Mouse (Mus musculus): ENCODE measurements around the gene Pltp. TPM values are rescaled to one million over a fixed set of nuclear protein-coding genes. Genes with fewer than 3 reads are reported as not detected.

Gene Pltp
- polyA plus RNA-seq, 1 experiment from 2014 or later, result 16.2 TPM

DNA sequence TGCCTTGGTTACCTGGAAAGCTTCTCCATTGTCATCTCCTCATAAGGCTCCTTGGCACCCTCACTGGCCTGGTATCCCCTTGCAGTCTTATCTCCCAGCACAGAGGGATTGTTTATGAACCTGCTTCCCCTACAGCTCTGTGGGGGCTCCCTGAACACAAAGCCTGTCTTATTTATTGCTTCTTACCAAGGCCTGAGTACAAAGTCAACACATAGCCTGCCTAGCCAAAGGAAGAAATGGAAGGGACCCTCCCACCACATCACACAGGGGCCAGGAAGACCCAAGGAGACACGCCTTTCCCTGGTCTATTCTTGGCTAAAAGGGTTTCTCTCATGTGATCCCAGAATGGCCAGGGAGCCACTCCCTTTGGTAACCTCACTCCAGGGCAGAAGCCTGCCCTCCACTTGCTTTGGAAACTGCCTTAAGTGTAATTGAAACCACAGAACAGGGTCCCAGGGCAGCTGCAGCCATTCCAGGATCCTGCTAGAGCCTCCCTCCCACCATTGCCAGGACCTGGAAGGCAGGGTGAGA lies 16.8 kb upstream of the Pltp start:
- H3K9ac ChIP-seq (ENCODE audit: low read depth, low read length), result no peak overlapping the region
- peaks cover 3% of the 10 kb centered on the region; the same call in 1 of the 2 replicates for H3K4me1 ChIP-seq (replicated peaks; ENCODE audit: control insufficient read depth, insufficient read depth, low read length)
- H3K4me3 ChIP-seq (ENCODE audit: low read depth, low read length), result no peak overlapping the region
- 21% methylated on average over 1 of the region's 1 CpGs for WGBS
- no peaks in the 10 kb centered on the region for H3K27me3 ChIP-seq (replicated peaks; ENCODE audit: control insufficient read depth, insufficient read depth, low read length)
- H3K4me2 ChIP-seq (replicated peaks; ENCODE audit: low read depth), result no peak overlapping the region
- no peak for ATAC-seq
- H3K27ac ChIP-seq (ENCODE audit: low read depth, low read length), result peak overlapping the region; percentile 46
- H3K36me3 ChIP-seq (ENCODE audit: control insufficient read depth, insufficient read depth), result no peaks in the 10 kb centered on the region; the same call in 1 of the 2 replicates
- no peaks in the 10 kb centered on the region for H3K9me3 ChIP-seq (ENCODE audit: control insufficient read depth)
- TF ChIP-seq CTCF (IDR thresholded peaks at IDR 0.05; ENCODE audit: low read depth), result no peak

GRCm38 (mm10) chr2:164873621-164874020 lies 16.1 kb upstream of the Pltp start:
- no peak for TF ChIP-seq CTCF (IDR thresholded peaks at IDR 0.05; ENCODE audit: low read depth)
- Histone ChIP-seq H3K4me3 (ENCODE audit: low read depth, low read length) (no peak overlapping the region), H3K36me3 (ENCODE audit: control insufficient read depth, insufficient read depth) (no peaks in the 10 kb centered on the region; the same call in 1 of the 2 replicates), H3K9ac (ENCODE audit: low read depth, low read length) (no peak overlapping the region), H3K9me3 (ENCODE audit: control insufficient read depth) (no peaks in the 10 kb centered on the region), H3K27ac (ENCODE audit: low read depth, low read length) (peak overlapping the region; percentile 46; the same call in 1 of the 2 replicates), H3K4me2 (replicated peaks; ENCODE audit: low read depth) (no peak overlapping the region), H3K4me1 (replicated peaks; ENCODE audit: control insufficient read depth, insufficient read depth, low read length) (peaks cover 3% of the 10 kb centered on the region; the same call in 1 of the 2 replicates), H3K27me3 (replicated peaks; ENCODE audit: control insufficient read depth, insufficient read depth, low read length) (no peaks in the 10 kb centered on the region)
- no peak for ATAC-seq
- 44% methylated on average over 3 of the region's 3 CpGs for WGBS

DNA sequence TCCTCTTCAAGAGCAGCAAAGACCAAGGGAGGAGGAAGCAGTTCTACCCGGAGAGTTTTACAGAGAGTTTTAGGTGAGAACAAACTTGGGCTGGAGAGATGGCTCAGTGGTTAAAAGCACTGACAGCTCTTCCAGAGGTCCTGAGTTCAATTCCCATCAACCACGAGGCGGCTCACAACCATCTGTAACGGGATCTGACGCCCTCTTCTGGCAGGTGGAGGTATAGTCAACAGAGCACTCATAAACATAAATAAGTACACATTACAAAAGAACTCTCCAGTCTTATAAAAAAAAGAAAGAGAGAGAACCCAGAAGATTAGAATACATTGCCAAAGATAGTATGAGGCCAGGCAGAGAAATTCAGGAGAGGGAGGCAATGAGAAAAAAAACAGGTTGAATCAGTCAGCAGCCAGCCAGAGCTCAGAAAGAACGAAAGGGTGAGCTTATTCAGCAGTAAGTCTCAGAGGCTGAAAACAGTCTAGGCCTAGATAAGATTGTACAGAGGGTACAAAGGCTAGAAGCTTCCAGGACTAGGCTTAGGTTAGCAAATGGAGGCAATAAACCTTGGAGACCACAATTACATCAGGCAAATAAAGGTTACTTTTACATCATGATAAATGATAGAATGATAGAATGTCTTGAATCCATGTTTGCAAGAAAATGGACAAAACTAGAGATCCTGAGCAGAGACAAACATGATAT lies 14.2 kb upstream of the Pltp start:
- WGBS, result 48% methylated on average over 6 of the region's 6 CpGs
- H3K4me1 ChIP-seq (replicated peaks; ENCODE audit: control insufficient read depth, insufficient read depth, low read length), result peaks cover 3% of the 10 kb centered on the region; the same call in 1 of the 2 replicates
- H3K4me2 ChIP-seq (replicated peaks; ENCODE audit: low read depth), result no peak overlapping the region
- no peak overlapping the region for H3K27ac ChIP-seq (ENCODE audit: low read depth, low read length)
- no peaks in the 10 kb centered on the region for H3K9me3 ChIP-seq (ENCODE audit: control insufficient read depth)
- H3K4me3 ChIP-seq (ENCODE audit: low read depth, low read length), result no peak overlapping the region
- no peak overlapping the region for H3K9ac ChIP-seq (ENCODE audit: low read depth, low read length)
- no peaks in the 10 kb centered on the region for H3K36me3 ChIP-seq (ENCODE audit: control insufficient read depth, insufficient read depth)
- peak; percentile 67 for ATAC-seq
- TF ChIP-seq CTCF (IDR thresholded peaks at IDR 0.05; ENCODE audit: low read depth), result peak; percentile 45
- H3K27me3 ChIP-seq (replicated peaks; ENCODE audit: control insufficient read depth, insufficient read depth, low read length), result no peaks in the 10 kb centered on the region

GRCm38 (mm10) chr2:164868491-164868890 lies 11.0 kb upstream of the Pltp start:
- H3K27me3 ChIP-seq (replicated peaks; ENCODE audit: control insufficient read depth, insufficient read depth, low read length), result no peaks in the 10 kb centered on the region
- H3K9me3 ChIP-seq (ENCODE audit: control insufficient read depth), result no peaks in the 10 kb centered on the region
- H3K4me3 ChIP-seq (ENCODE audit: low read depth, low read length), result no peak overlapping the region
- H3K4me2 ChIP-seq (replicated peaks; ENCODE audit: low read depth), result no peak overlapping the region
- TF ChIP-seq CTCF (IDR thresholded peaks at IDR 0.05; ENCODE audit: low read depth), result no peak
- H3K36me3 ChIP-seq (ENCODE audit: control insufficient read depth, insufficient read depth), result no peaks in the 10 kb centered on the region
- H3K4me1 ChIP-seq (replicated peaks; ENCODE audit: control insufficient read depth, insufficient read depth, low read length), result peaks cover 3% of the 10 kb centered on the region; the same call in 1 of the 2 replicates
- ATAC-seq, result no peak
- WGBS, result 51% methylated on average over 7 of the region's 7 CpGs
- H3K27ac ChIP-seq (ENCODE audit: low read depth, low read length), result no peak overlapping the region
- H3K9ac ChIP-seq (ENCODE audit: low read depth, low read length), result no peak overlapping the region

GRCm38 (mm10) chr2:164867566-164867965 lies 10.1 kb upstream of the Pltp start:
- Histone ChIP-seq H3K9ac (ENCODE audit: low read depth, low read length) (no peak overlapping the region), H3K27me3 (replicated peaks; ENCODE audit: control insufficient read depth, insufficient read depth, low read length) (no peaks in the 10 kb centered on the region), H3K9me3 (ENCODE audit: control insufficient read depth) (no peaks in the 10 kb centered on the region), H3K4me2 (replicated peaks; ENCODE audit: low read depth) (no peak overlapping the region), H3K36me3 (ENCODE audit: control insufficient read depth, insufficient read depth) (no peaks in the 10 kb centered on the region), H3K4me1 (replicated peaks; ENCODE audit: control insufficient read depth, insufficient read depth, low read length) (peaks cover 2% of the 10 kb centered on the region; the same call in 1 of the 2 replicates), H3K4me3 (ENCODE audit: low read depth, low read length) (no peak overlapping the region), H3K27ac (ENCODE audit: low read depth, low read length) (peak overlapping the region; percentile 35; the same call in 1 of the 2 replicates)
- ATAC-seq, result no peak
- WGBS, result 93% methylated on average over 7 of the region's 7 CpGs
- peak; percentile 68 for TF ChIP-seq CTCF (IDR thresholded peaks at IDR 0.05; ENCODE audit: low read depth)

- Histone ChIP-seq H3K4me2 (replicated peaks; ENCODE audit: low read depth) (no peak overlapping the region; the same call in 1 of the 2 replicates), H3K27me3 (replicated peaks; ENCODE audit: control insufficient read depth, insufficient read depth, low read length) (no peaks in the 10 kb centered on the region), H3K9ac (ENCODE audit: low read depth, low read length) (no peak overlapping the region), H3K9me3 (ENCODE audit: control insufficient read depth) (no peaks in the 10 kb centered on the region), H3K27ac (ENCODE audit: low read depth, low read length) (peak overlapping the region; percentile 35), H3K4me3 (ENCODE audit: low read depth, low read length) (no peak overlapping the region), H3K36me3 (ENCODE audit: control insufficient read depth, insufficient read depth) (no peaks in the 10 kb centered on the region), H3K4me1 (replicated peaks; ENCODE audit: control insufficient read depth, insufficient read depth, low read length) (no peaks in the 10 kb centered on the region)
- TF ChIP-seq CTCF (IDR thresholded peaks at IDR 0.05; ENCODE audit: low read depth), result 0 out of 2 replicates have a peak, but pooled peaks have one; percentile 1
- 44% methylated on average over 16 of the region's 16 CpGs for WGBS
- ATAC-seq, result peak; percentile 14; the same call in 1 of the 2 replicates
Measured at GRCm38 (mm10) chr2:164866741-164867551, 9.4 kb upstream of the Pltp start.

Data from intestine, postnatal 0 days (tissue).